Mouse (Mus musculus) lung, postnatal 0 days (tissue): ENCODE measurements at regions not wholly inside any gene's neighbourhood (a gene's known extent, or its start where the extent isn't known, plus 50 kb on each side); places are given as distances from the start of the nearest gene placed in this dataset.

Experiments
- CTCF ChIP-seq: IDR thresholded peaks from 2 replicates; pipeline ENCODE4 v1.5.1; 2016; ENCODE audit warnings: antibody characterized with exemption, mild to moderate bottlenecking
- EP300 ChIP-seq: IDR thresholded peaks from 2 replicates; pipeline ENCODE4 v1.6.1; 2016; ENCODE audit warnings: antibody characterized with exemption, mild to moderate bottlenecking, control low read depth

- TF ChIP-seq CTCF (no peak), EP300 (no peak)
Observed at GRCm38 (mm10) chr16:95202126-95202883, 55.1 kb upstream of the Kcnj15 start.
